Mouse (Mus musculus) brain, embryonic 14.5 days (tissue): ENCODE data around the gene Chst1. TPM values are rescaled to one million over a fixed set of nuclear protein-coding genes. Genes with fewer than 3 reads are reported as not detected.

Source experiments
- DNase-seq: peaks from one replicate; pipeline ENCODE4 v3.0.0-alpha.2; 2011; ENCODE audit warnings: low read depth
- CTCF ChIP-seq: fragments of 200-500 bp; IDR thresholded peaks from 2 replicates; pipeline ENCODE4 v1.5.1; 2012; ENCODE audit warnings: inconsistent platforms, mild to moderate bottlenecking, moderate library complexity, borderline replicate concordance; ENCODE audit not compliant: insufficient read depth, insufficient read length; ENCODE audit errors: extremely low read depth
- POLR2A ChIP-seq: fragments of 200-500 bp; IDR thresholded peaks from 2 replicates; pipeline ENCODE4 v1.6.1; 2012; ENCODE audit warnings: mild to moderate bottlenecking, inconsistent platforms, borderline replicate concordance; ENCODE audit not compliant: poor library complexity, insufficient read depth, insufficient read length, severe bottlenecking; ENCODE audit errors: extremely low read depth
- polyA plus RNA-seq: library from polyadenylated mRNA; depleted of rRNA; stranded (reverse); fragments of >200 nt; gene quantifications from 2 replicates; pipeline ENCODE4 v1.2.3, GENCODE M21; 2012

Chst1 gene
- polyA plus RNA-seq, 1 experiment: 61.6 TPM

GRCm38 (mm10) chr2:92609704-92610379, 10.3 kb downstream of the Chst1 start:
- no peak for TF ChIP-seq POLR2A
- TF ChIP-seq CTCF: no peak

GRCm38 (mm10) chr2:92613645-92614044, 14.1 kb downstream of the Chst1 start:
- no peak for DNase-seq
- TF ChIP-seq POLR2A (no peak), CTCF (no peak)

More at GRCm38 (mm10) chr2:92609704-92610379, 10.3 kb downstream of the Chst1 start:
- no peak for DNase-seq

DNA sequence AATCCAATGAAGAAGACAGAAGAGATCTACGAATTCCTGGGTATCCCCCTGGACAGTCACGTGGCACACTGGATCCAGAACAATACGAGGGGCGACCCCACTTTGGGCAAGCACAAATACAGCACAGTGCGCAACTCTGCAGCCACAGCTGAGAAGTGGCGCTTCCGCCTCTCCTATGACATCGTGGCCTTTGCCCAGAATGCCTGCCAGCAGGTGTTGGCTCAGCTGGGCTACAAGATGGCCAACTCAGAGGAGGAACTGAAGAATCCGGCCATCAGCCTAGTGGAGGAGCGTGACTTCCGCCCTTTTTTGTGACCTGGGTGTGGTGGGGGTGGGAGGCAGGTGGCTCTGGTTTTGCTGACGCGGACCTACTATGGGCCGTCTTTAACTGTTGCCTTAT, 14.6 kb downstream of the Chst1 start:
- TF ChIP-seq POLR2A: no peak
- TF ChIP-seq CTCF: no peak
- DNase-seq: no peak

GRCm38 (mm10) chr2:92617077-92617756, 17.7 kb downstream of the Chst1 start:
- no peak for DNase-seq
- no peak for TF ChIP-seq CTCF
- TF ChIP-seq POLR2A: no peak

- DNase-seq: no peak
- TF ChIP-seq CTCF (no peak), POLR2A (no peak)
Observed at GRCm38 (mm10) chr2:92618016-92618415, 18.5 kb downstream of the Chst1 start.

GRCm38 (mm10) chr2:92627633-92628032, 28.1 kb downstream of the Chst1 start:
- no peak for DNase-seq
- no peak for TF ChIP-seq POLR2A
- no peak for TF ChIP-seq CTCF

DNA sequence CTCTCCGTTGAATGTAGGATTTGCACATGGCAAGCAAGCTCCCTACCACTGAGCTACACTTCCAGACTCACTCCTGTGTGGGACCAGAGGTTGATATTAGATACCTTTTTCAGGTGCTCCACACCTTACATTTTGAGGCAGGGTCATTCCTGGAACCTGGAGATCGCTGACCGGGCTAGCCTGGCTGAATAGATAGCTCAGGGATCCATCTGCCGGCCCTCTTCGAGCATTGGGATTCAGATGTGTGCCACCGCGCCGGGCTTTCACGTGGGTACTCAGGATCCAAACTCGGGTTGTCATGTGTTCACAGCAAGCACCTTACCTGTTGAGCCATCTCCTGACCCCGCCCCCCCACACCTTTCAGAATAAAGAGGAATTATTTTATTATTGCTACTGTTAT, 31.3 kb downstream of the Chst1 start:
- DNase-seq: no peak
- no peak for TF ChIP-seq POLR2A
- TF ChIP-seq CTCF: no peak

DNA sequence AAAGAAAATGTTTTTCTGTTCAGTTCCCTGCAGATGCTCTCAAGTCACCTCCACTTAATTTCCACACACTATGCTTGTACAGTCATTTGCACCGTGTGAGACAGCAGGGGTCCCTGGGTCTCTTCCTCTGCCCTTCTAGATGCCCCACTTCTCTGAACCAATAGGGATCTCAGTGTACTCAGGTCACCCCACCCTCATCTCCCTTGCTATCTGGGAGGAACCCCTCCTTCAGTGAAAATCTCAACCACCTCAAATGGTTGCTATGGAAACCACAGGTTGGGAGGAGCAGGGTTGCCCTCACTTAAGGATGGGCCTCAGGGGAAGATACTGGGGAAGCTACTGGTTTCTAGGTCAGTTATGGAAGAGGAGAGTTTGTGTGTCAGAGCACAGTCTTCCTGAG, 32.5 kb downstream of the Chst1 start:
- TF ChIP-seq POLR2A (no peak), CTCF (no peak)
- DNase-seq: no peak

GRCm38 (mm10) chr2:92640555-92640954, 41.0 kb downstream of the Chst1 start:
- DNase-seq: peak; percentile 29
- TF ChIP-seq POLR2A: no peak
- no peak for TF ChIP-seq CTCF

DNA sequence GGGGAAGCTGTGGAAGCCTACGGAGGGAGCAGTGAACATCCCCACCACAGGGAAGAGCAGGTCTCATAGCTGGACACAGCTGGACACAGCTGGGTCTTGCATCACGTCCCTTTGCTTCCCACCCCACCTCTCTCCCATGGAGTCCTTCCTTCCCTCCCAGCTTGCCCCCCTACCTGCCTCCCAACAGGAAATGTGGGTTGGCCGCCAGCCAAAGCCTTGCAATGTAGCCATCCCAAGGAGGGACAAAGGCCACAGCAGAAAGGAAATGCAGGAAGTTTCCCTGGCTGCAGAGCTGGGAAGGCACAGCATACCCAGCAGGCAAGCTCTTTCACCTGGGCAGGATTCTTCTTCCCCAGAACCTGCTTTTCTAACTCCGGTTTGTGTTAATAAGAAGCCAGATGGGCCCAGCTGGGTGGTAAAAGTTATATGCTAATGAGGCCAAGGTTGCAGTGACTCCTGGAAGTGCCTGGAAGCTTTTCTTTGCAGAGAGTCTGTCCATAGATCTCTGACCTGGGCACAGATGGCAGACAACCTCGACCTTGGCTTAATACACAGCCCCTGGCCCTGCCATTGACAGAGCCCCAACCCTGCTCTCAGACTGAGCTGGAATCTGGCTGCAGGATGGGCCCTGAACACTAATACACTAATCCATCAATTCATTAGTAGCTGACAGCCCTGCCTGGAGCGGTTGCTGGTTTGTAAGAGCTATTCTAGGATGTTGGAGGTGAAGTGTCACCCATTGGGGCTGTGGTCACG, 46.0 kb downstream of the Chst1 start:
- peak; percentile 24 for DNase-seq
- TF ChIP-seq POLR2A (no peak), CTCF (no peak)

- DNase-seq: no peak
- TF ChIP-seq CTCF: no peak
- no peak for TF ChIP-seq POLR2A
Observed at GRCm38 (mm10) chr2:92649154-92649801, 49.8 kb downstream of the Chst1 start.

DNA sequence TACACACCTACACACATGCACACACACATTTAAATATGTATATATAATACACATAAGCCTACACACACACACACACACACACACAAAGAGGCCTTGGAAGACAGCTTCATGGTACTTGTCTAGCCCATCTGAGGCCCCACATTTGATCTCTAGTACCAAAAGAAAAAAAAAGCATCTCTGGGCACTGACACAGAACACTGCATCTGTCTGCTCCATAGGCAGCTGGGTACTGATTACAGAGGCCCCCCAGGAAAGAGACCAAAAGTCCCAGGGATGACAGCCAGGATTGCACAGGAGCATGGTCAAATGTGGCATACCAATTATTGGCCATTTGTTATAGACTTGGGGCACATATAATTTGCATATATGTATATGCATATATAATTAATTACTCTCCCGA, 50.9 kb downstream of the Chst1 start:
- TF ChIP-seq CTCF: no peak
- TF ChIP-seq POLR2A: no peak
- DNase-seq: no peak
